Mouse (Mus musculus) heart, embryonic 10.5 days (tissue): ENCODE results near the gene Mill1. TPM values are rescaled to one million over a fixed set of nuclear protein-coding genes. Genes with fewer than 3 reads are reported as not detected.
"Not testable (repeated sequence)": the region's sequence is repeated elsewhere in the genome, so short reads cannot be mapped to it uniquely, and the experiment has no call there.

Experiments used
- DNase-seq: peaks from one replicate; pipeline ENCODE4 v3.0.0-alpha.2; 2017; ENCODE audit warnings: low spot score
- H3K27ac ChIP-seq: fragments of 300-500 bp; sonication (generic); 2 replicates; pipeline ENCODE4 v1.5.1; 2016; ENCODE audit warnings: mild to moderate bottlenecking
- H3K27me3 ChIP-seq: fragments of 300-500 bp; sonication (generic); 2 replicates; pipeline ENCODE4 v1.6.1; 2016; ENCODE audit warnings: mild to moderate bottlenecking; ENCODE audit not compliant: poor library complexity, insufficient read depth, severe bottlenecking
- H3K36me3 ChIP-seq: fragments of 300-500 bp; sonication (generic); 2 replicates; pipeline ENCODE4 v1.6.1; 2016; ENCODE audit warnings: mild to moderate bottlenecking, moderate library complexity
- H3K4me1 ChIP-seq: fragments of 300-500 bp; sonication (generic); 2 replicates; pipeline ENCODE4 v1.6.1; 2016; ENCODE audit warnings: mild to moderate bottlenecking
- H3K4me3 ChIP-seq: fragments of 300-500 bp; sonication (generic); 2 replicates; pipeline ENCODE4 v1.5.1; 2016; ENCODE audit warnings: mild to moderate bottlenecking, moderate library complexity
- H3K9me3 ChIP-seq: fragments of 300-500 bp; sonication (generic); 2 replicates; pipeline ENCODE4 v1.6.1; 2016; ENCODE audit warnings: mild to moderate bottlenecking, moderate library complexity
- WGBS: fragments of 180-500 bp; shearing (Covaris S2); methylation state at CpG from one replicate; pipeline ENCODE4 v1.1.7; 2016; 5-methylcytosine and 5-hydroxymethylcytosine counted together
- polyA plus RNA-seq: library from polyadenylated mRNA; unstranded; fragments of >200 nt; fragmentation: Nextera tagmentation; extraction: Ambion mirVana; gene quantifications from 2 replicates; pipeline ENCODE4 v1.2.1, GENCODE M21; 2016

The Mill1 gene
- not detected in 2 replicates for polyA plus RNA-seq

GRCm38 (mm10) chr7:18245047-18245446 lies at the start of gene Mill1:
Mill1 (plus strand) TSS chr7:18245347.
- no peaks in the 10 kb centered on the region for H3K27me3 ChIP-seq
- H3K36me3 ChIP-seq = no peaks in the 10 kb centered on the region
- no peaks in the 10 kb centered on the region for H3K9me3 ChIP-seq
- H3K27ac ChIP-seq = no peak within 1 kb of the TSS
- WGBS = 56% methylated on average over 1 of the region's 1 CpGs
- H3K4me1 ChIP-seq = no peaks in the 10 kb centered on the region
- no peak for DNase-seq
- no peak within 1 kb of the TSS for H3K4me3 ChIP-seq

GRCm38 (mm10) chr7:18210938-18211337 lies 34.2 kb upstream of the Mill1 start:
- no peak overlapping the region for H3K4me3 ChIP-seq
- no peaks in the 10 kb centered on the region for H3K36me3 ChIP-seq
- H3K4me1 ChIP-seq = no peaks in the 10 kb centered on the region
- no peak overlapping the region for H3K27ac ChIP-seq
- no peaks in the 10 kb centered on the region for H3K9me3 ChIP-seq
- no peak for DNase-seq
- no peaks in the 10 kb centered on the region for H3K27me3 ChIP-seq
- 11% methylated on average over 9 of the region's 9 CpGs for WGBS

GRCm38 (mm10) chr7:18214699-18215098 lies 30.4 kb upstream of the Mill1 start:
- peaks cover 4% of the 10 kb centered on the region; the same call in 1 of the 2 replicates for H3K9me3 ChIP-seq
- H3K4me1 ChIP-seq = no peaks in the 10 kb centered on the region
- no peak for DNase-seq
- WGBS = 41% methylated on average over 1 of the region's 1 CpGs
- H3K27me3 ChIP-seq = no peaks in the 10 kb centered on the region
- H3K4me3 ChIP-seq = no peak overlapping the region
- no peak overlapping the region for H3K27ac ChIP-seq
- no peaks in the 10 kb centered on the region for H3K36me3 ChIP-seq

GRCm38 (mm10) chr7:18238561-18238960 lies 6.6 kb upstream of the Mill1 start:
- WGBS = 72% methylated on average over 2 of the region's 2 CpGs
- no peaks in the 10 kb centered on the region for H3K9me3 ChIP-seq
- H3K36me3 ChIP-seq = no peaks in the 10 kb centered on the region
- no peak overlapping the region for H3K4me3 ChIP-seq
- H3K27me3 ChIP-seq = no peaks in the 10 kb centered on the region
- DNase-seq = no peak
- no peaks in the 10 kb centered on the region for H3K4me1 ChIP-seq
- no peak overlapping the region for H3K27ac ChIP-seq

- Histone ChIP-seq H3K27ac (no peak overlapping the region), H3K9me3 (no peaks in the 10 kb centered on the region), H3K36me3 (no peaks in the 10 kb centered on the region), H3K4me3 (no peak overlapping the region), H3K4me1 (no peaks in the 10 kb centered on the region), H3K27me3 (no peaks in the 10 kb centered on the region)
- no peak for DNase-seq
- WGBS = 71% methylated on average over 5 of the region's 5 CpGs
These were observed 3.9 kb upstream of the Mill1 start for GRCm38 (mm10) chr7:18241217-18241616.

GRCm38 (mm10) chr7:18243959-18244573 lies 1.1 kb upstream of the Mill1 start:
- not testable (repeated sequence) for H3K27ac ChIP-seq, H3K27me3 ChIP-seq, H3K4me1 ChIP-seq, H3K9me3 ChIP-seq, DNase-seq, H3K36me3 ChIP-seq, H3K4me3 ChIP-seq
- WGBS = 53% methylated on average over 1 of the region's 1 CpGs

GRCm38 (mm10) chr7:18260219-18260618 lies 15.1 kb downstream of the Mill1 start:
- 37% methylated on average over 1 of the region's 1 CpGs for WGBS
- H3K9me3 ChIP-seq = peaks cover 7% of the 10 kb centered on the region; the same call in 1 of the 2 replicates

GRCm38 (mm10) chr7:18265089-18265488 lies 19.9 kb downstream of the Mill1 start:
- Histone ChIP-seq H3K27me3 (no peaks in the 10 kb centered on the region), H3K4me1 (no peaks in the 10 kb centered on the region), H3K27ac (no peak overlapping the region), H3K36me3 (no peaks in the 10 kb centered on the region), H3K9me3 (peaks cover 7% of the 10 kb centered on the region; the same call in 1 of the 2 replicates), H3K4me3 (no peak overlapping the region)
- 52% methylated on average over 5 of the region's 5 CpGs for WGBS
- no peak for DNase-seq

More at GRCm38 (mm10) chr7:18260219-18260618, 15.1 kb downstream of the Mill1 start:
- no peaks in the 10 kb centered on the region for H3K36me3 ChIP-seq
- H3K4me1 ChIP-seq = no peaks in the 10 kb centered on the region
- no peak overlapping the region for H3K4me3 ChIP-seq
- H3K27me3 ChIP-seq = no peaks in the 10 kb centered on the region
- no peak overlapping the region for H3K27ac ChIP-seq
- DNase-seq = no peak

Other genes starting within 250 kb of the Mill1 start
- gene Ceacam13, start 235.5 kb upstream of the Mill1 start, polyA plus RNA-seq = not detected in 2 replicates
- gene Ceacam12, start 179.4 kb upstream of the Mill1 start, polyA plus RNA-seq = not detected in 2 replicates
- not detected in 2 replicates for gene Igfl3, start 68.9 kb upstream of the Mill1 start, polyA plus RNA-seq
- not detected in 2 replicates for gene Psg18, start 109.7 kb downstream of the Mill1 start, polyA plus RNA-seq
- gene Psg28, start 186.7 kb downstream of the Mill1 start, polyA plus RNA-seq = not detected in 2 replicates
- gene Psg26, start 238.8 kb downstream of the Mill1 start, polyA plus RNA-seq = not detected in 2 replicates